Mouse (Mus musculus) urinary bladder, postnatal 25 days (tissue): ENCODE results near the gene Kansl1.

Source experiments
- DNase-seq: peaks from one replicate; pipeline ENCODE4 v3.0.0; 2022; ENCODE audit warnings: low spot score

Kansl1 gene

DNA sequence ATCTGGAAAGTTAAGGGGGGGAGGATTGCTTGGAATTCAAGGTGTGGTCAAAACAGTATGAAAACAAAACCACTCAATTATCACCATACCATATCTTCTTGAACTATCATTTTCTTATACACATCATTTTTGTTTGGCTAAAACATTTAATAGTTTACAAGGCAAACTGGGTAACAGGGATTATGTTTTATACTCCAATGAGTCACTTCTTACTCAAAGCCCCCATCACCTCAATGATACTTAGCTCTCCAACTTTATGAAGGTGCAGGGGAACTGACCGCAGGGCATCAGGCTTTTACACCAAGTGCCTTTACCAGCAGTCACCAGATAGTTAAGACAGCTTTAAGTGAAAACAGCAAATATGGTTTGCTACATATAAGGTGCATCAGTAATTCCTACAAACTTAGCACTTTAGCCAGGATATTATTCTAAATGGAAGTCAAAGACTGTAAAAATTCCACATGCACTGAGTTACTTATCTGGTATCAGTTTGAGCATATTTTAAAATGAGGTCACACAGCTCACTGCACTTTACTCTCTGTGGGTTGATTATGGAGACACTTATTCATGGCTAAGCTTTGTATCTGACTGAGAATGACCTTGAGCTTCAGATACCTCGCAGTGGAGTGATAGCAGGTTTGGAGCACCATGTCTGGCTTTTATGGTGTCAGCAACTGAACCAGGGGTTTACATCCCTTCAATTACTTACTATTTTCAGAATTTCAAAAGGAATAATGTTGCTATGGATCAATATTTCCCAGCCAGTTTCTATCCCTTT lies 104.6 kb downstream of the Kansl1 start:
- no peak for DNase-seq

- DNase-seq, result no peak
Observed at GRCm38 (mm10) chr11:104362704-104363103, 106.0 kb downstream of the Kansl1 start.

GRCm38 (mm10) chr11:104361790-104362189 lies 106.9 kb downstream of the Kansl1 start:
- no peak for DNase-seq

DNA sequence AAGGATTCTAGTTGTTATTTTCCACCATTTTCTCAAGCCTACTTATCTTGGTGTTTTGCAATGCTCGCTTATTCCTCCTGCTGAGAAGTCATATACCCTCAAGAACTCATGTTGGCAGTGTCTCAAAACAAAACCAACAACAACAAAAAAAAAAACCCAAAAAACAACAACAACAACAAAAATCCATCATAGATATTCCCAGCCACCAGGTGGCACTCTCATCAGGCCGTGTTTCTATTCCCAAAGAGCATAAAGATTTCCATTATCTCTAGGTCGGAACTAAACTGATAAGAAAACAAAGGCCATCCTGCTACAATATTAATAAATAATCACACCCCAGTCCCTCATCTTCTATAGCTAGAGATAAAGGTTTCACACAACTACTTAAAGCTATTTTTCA lies 121.7 kb downstream of the Kansl1 start:
- no peak for DNase-seq

DNA sequence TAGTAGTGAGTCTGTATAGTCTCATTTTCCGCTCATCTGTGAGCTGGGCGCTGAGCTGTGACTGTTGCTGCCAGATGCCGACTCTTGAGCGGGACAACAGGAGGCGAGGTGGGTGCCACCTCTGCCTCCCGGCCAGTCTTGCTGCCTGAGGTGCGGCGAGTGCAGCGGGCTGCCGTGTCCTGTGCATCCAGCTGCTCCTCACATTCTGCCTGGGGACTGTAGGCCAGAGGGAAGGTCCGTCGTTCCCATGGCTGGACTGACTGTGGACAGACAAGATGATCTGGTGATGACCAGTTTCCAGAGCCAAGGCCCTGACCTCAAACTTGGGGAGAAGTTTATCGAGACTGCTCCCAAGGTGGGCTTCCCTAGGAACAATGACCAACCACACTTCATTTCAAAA lies 133.7 kb downstream of the Kansl1 start:
- no peak for DNase-seq

DNA sequence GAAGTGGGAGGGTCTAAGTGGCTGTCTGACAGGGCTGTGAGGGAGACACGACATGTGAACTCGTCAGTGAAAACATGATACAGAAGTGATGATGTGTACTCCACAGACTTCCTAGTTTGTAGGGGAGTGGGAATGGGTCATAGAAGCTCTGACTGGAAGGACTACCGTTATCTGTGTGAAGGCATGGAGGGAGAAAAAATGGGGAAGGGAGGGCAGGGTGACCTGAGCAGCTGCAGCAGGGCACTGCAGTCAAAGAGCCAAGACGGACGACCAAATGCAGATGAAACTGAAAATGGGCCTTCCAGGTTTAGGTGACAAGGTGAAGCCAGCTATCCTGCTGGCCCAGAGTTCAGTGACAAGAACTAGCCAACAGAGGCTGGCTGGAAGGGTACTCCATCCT lies 134.5 kb downstream of the Kansl1 start:
- DNase-seq, result no peak

DNA sequence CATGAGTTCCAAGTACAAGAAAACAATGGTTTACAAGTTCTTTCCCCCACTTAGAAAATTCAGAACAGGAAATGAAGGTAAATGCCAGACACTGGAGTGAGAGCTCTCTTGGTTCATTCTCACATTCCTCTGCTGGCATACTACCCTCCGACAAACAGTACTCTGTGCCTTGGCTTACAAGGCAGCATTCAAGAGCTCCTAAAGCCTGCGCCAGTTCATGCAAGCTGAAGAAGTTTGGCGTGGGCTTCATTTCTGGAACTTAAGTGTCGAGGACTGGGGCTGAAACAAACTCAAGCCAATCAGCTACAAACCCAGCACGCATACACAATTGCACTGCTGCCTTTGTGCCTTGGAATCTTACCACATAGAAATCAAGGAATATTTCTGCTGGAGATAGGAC lies 136.6 kb downstream of the Kansl1 start:
- DNase-seq, result no peak

DNA sequence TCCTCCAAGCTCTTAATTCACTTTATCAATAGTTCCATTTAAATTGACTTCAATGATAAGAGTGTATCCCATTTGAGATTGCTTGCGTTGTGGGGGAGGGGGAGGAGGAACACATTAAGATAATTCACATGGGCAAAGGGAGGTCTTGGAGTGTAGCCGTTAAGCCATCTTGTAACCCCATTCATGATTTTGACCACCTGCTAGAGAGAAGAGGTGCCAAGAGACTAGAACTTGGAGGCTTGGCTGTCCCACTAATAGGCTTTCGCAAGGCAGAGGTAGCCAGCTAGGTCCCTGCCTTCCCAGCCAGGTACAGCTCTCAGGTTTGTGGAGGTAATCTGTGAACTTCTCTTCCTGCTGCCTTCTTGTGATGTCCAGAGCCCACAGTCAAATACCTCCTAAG lies 137.5 kb downstream of the Kansl1 start:
- no peak for DNase-seq

DNA sequence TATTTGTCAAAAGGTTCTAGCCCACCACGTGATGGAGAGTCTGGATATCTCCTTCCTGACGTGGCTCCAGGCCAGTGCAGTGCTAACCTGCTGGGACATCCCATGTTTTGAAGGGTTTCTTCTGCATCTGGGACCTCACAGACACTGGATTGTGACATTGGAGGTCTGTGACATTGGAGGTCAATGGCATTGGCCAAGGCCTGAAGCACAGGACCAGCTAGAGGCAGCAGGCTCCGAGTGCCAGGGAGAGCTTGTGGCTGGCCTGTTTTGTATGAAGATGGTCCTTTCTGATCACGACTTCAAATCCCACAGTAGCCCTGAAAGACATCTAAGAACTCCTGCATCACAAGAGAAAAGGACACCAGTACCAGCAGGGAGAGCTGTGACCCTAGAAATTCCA lies 138.5 kb downstream of the Kansl1 start:
- DNase-seq, result no peak

DNA sequence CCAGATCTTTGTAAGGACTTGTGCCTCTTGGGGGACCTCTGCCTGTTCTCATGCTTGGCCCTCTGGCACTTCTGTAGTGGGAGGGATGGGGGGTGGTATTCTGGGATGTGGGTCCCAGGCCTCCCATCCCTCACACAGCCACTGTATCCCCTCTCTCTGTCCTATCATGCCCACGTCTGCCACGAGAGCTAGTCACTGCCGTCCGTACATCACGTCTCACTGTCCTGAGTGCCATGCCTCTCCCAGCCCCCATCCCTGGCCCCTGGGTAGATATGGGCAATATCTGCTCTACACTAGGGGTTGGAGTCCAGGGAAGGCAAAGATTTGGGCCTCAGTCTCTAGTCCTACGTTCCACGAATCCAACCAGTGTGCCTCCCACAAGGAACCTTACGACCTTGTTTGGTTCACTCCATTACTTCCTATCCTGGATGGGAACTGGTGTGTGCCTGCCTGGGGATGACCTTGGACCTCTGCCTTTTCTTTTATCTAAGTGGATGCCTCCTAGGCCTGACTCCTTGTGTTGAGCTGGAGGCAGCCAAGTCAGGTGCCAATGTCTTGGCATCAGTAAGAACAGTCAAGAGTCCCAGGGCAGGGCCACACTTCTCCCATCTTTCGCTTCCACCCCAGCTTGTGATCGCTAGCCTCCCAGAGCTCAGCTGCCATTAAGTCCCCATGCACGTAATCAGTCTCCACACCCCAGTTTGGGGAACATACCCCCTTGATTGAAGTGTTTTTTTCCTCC lies 139.3 kb downstream of the Kansl1 start:
- DNase-seq, result no peak

DNA sequence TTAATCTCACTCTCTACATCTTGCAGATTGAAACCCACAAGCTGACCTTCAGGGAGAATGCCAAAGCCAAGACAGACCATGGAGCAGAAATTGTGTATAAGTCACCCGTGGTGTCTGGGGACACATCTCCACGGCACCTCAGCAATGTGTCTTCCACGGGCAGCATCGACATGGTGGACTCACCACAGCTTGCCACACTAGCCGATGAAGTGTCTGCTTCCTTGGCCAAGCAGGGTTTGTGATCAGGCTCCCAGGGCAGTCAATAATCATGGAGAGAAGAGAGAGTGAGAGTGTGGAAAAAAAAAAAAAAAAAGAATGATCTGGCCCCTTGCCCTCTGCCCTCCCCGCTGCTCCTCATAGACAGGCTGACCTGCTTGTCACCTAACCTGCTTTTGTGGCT lies 140.7 kb downstream of the Kansl1 start:
- no peak for DNase-seq

DNA sequence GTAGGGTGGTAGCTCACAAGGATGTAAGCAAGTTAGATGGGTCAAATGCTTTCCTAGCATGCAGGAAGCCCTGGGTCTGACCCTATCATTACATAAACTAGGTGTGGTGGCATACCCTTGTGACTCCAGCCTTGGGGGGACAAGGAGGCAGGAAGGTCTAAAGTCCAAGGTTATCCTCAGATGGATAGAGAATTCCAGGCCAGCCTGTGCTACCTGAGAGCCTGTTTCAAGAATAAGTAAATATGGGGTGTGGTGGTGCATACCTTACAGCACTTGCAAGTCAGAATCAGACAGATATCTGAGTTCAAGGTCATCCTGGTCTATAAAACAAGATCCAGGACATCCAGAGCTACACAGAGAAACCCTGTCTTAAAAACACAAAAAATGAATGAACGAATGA lies 141.2 kb downstream of the Kansl1 start:
- no peak for DNase-seq

DNA sequence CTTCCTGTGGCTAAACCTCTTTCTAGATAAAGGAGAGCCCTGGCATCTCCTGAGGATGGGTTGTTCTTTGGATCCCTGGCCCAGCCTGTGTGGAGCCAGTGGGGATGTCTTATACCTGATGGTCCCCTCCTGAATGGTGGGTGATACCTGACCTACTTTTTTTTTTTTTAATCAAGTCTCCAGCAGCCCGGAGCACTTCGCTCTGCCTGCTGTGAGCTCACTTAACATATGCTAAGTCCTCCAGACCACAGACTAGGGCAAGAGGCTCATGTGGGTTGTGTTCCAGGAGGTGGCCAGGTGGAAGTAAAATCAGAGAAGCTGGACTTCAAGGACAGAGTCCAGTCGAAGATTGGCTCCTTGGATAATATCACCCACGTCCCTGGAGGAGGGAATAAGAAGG lies 146.5 kb downstream of the Kansl1 start:
- no peak for DNase-seq

- no peak for DNase-seq
Observed at GRCm38 (mm10) chr11:104320511-104320910, 148.2 kb downstream of the Kansl1 start.

DNA sequence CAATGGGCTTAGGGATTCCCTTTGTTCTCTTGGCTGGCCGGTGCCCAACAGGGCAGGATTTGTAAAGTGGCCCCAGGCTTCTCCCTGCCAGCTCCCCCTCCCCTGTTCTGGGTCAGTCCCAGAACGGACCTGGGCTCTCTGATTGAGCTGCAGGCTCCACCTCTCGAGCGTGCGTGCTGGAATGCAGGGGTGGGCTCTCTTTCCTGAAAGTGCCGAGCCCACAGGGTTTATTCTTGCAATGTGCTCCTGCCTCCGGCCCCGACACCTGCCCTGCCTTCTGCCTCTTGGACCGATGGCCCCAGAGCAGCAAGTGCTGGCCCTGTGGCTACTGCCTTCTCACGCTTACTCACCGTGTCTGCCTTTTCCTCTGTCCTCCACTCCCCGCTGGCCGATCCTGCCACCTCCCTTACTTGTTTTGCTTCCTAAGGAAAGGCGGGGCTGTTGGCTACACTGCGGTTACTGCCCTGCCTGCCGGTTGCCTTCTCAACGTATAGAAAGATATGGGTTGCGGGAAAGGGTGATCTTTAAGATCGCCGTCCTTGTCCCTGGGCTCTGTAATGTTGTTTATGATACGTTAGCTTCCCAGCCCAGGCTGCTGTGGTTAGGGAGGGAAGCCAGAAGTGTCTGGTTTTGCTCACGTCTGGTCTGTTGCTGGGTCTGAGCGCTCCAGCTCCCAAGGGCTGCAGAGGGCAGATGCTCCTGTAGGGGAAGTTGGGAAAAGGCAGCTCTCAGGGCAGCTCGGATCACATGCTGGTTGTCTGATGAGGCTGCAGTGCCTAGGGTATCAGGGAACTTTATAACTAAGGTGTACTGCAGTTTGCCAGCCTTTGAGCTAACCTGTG lies 149.5 kb downstream of the Kansl1 start:
- no peak for DNase-seq

DNA sequence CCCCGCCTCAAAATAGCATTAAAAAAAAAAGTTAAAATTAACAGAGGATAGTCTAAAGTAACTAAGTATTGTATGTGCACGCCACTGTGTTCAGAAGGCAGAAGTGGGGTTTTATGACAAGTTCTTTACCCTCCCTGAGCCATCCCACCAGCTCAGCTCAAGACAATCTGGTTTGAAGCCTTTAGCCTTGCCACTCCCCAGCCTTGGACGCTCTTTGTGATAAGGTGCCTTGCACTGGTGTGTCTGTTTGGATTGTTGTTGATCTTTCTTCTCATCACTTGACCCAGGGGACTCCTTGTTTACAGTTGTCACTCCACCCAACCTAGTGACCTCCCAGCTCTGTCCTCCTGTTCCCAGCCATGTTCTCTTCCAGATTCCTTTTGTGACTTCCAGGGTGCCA lies 151.0 kb downstream of the Kansl1 start:
- no peak for DNase-seq

DNA sequence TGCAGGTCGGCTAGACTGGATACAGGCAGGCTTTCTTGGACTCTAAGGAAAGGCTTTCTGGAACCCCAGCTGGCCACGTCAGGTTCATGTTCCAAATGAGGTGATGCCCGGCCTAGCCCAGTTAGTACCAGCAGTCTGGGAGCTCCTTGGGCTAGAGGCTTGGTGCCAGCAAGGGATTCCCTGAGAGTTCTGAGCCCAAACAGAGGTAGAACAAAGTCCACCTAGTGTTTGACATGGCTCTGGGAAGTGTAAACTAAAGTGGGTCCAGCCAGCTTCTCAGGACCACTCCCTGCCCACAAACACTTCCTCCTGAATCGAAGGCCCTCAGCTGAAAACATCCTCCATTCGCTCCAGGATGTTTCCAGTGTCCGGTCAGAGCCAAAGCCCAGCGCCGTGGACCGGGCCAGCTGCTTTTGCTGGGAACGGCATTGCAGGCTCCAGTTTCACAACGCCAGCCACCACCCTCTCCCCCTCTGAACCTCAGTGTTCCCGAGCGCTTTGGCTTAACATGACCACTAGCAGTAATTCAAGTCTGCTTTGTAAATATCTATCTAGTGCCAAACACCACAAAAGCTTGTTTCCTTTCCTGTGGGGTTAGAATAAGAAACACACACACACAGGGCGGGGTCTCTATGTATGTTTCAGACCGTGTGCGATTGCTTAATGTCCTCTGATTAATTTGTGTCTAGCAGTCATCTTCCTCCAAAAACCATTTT lies 151.8 kb downstream of the Kansl1 start:
- peak; percentile 30 for DNase-seq

- DNase-seq, result peak; percentile 82
Observed at GRCm38 (mm10) chr11:104315703-104316102, 153.0 kb downstream of the Kansl1 start.

- no peak for DNase-seq
Observed at GRCm38 (mm10) chr11:104311643-104312042, 157.0 kb downstream of the Kansl1 start.

DNA sequence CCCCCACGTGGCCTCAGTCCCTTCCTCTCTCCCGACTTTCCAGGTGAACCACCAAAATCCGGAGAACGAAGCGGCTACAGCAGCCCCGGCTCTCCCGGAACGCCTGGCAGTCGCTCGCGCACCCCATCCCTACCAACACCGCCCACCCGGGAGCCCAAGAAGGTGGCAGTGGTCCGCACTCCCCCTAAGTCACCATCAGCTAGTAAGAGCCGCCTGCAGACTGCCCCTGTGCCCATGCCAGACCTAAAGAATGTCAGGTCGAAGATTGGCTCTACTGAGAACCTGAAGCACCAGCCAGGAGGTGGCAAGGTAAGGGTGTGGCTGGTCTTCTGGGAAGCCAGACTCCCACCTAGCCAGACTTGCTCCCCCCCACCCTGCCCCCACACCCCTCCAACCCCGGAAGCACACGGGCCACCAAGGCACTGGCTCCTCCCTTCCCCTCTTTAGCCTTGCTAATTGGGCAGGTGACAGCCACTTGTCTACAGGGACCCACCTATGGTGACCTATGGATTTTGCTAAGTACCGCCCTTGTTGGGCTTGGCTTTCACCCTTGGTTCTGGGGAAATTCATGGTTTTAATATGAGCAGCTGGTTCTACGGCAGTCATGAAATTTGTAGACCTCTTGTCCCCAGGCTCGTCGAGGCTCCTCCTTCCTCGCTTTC lies 158.3 kb downstream of the Kansl1 start:
- no peak for DNase-seq

DNA sequence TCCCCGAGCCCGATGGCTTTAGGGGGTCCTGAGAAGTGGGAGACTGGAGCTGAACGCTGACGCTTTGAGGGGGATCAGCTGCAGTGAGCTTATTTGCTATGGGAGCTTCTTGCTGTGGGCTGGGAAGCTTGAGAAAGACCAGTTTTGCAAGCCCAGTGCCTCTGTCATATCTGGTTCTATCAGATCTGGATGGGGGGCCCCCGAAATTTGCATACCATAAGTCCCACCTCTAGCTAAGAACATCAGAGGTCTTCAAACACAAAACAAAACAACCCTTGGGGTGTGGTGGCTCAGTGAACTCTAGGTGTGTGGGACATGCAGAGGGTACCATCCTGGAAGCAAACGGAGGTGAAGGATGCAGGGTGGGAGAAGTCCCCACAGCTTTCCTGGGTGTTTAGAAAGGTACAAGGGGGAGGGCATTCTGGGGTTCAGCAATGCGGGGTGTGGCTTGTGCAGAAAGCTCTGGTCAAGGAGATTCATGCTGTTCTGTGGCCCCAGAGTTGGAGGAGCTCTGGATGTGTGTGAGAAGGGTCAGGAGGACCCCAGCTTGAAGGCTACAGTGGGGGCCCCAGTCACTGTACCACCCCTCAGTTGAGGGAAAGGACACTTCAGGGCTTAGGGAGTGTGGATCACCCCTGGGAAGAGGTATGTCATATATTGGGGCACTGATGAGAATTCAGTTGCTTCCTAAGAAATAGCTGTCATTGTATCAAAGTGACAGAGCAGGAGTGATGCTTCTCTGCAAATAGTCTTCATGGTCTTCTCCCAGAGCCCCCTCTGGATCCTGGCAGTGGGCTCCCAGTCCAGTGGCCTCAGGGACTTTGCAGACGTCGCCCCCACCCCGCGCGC lies 159.1 kb downstream of the Kansl1 start:
- DNase-seq, result no peak
